Mouse (Mus musculus) liver, adult 2 months (tissue): ENCODE data around the gene Snx13.
A peak's percentile ranks its signal among the peaks of the same experiment; 100 is the strongest.

Experiments used
- CTCF ChIP-seq: fragments of 200-500 bp; IDR thresholded peaks from 2 replicates; pipeline ENCODE4 v1.5.1; 2011; ENCODE audit warnings: low read depth, low read length, control low read depth
- POLR2A ChIP-seq: fragments of 200-500 bp; IDR thresholded peaks from 2 replicates; pipeline ENCODE4 v1.6.1; 2011; ENCODE audit warnings: low read length, control low read depth; ENCODE audit not compliant: insufficient read depth; ENCODE audit errors: extremely low read depth

GRCm38 (mm10) chr12:35184261-35184660 lies 137.3 kb downstream of the Snx13 start:
- 0 out of 2 replicates have a peak, but pooled peaks have one; percentile 5 for TF ChIP-seq CTCF
- no peak for TF ChIP-seq POLR2A
